Mouse (Mus musculus): Measurements from ENCODE around the gene Pick1. TPM values are rescaled to one million over a fixed set of nuclear protein-coding genes. Genes with fewer than 3 reads are reported as not detected.

Gene Pick1
- polyA plus RNA-seq, 1 experiment: 13.7 TPM

- no peak for DNase-seq (ENCODE audit: low read depth in 1 of 2, low spot score in 2 of 2)
- TF ChIP-seq CTCF (IDR thresholded peaks at IDR 0.05; ENCODE audit: extremely low read depth, insufficient read depth, insufficient read length, insufficient replicate concordance): no peak
- no peak for TF ChIP-seq POLR2A (IDR thresholded peaks at IDR 0.05; ENCODE audit: low read depth, low read length)
- Histone ChIP-seq H3K4me3 (ENCODE audit: extremely low read depth, insufficient read depth, insufficient read length) (no peak overlapping the region), H3K27ac (ENCODE audit: insufficient read depth, low read length) (no peak overlapping the region), H3K27me3 (ENCODE audit: control insufficient read depth, insufficient read depth, low read length) (peaks cover 17% of the 10 kb centered on the region), H3K36me3 (ENCODE audit: control insufficient read depth, insufficient read depth, low read length) (no peaks in the 10 kb centered on the region), H3K4me1 (ENCODE audit: control insufficient read depth, insufficient read depth, insufficient read length) (peaks cover 11% of the 10 kb centered on the region)
- 55% methylated on average over 17 of the region's 17 CpGs for WGBS
Observed at GRCm38 (mm10) chr15:79258521-79258920, 29.5 kb downstream of the Pick1 start.

DNA sequence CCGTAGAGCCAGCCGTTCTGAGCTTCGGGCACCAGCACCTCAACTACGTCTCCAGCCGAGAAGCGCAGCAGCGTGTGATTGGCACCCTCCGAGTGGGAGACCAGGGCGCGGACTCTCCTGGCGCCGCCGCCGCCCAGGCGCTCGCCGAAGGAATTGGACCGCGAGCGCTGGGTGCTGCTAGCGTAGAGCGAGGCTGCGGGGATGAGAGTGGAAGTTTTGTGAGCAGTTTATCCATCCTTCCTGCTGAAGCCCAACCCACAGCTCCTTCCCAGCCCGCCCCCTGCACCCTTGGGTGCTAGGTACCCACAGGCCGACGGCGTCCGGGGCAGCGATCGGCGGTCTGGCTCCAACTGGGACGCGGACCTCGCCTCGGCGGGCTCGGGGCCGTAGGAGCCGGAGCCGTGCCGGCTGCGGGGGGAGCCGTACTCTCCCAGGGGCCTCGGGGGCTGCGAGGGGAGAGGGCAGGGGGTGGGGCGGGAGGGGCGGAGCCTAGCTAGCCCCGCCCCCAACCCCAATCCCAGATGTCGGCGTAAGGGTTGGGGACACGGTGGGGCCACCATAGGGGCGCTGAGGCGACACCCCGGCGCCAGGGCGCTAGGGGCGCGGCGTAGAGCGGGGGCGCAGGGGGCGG, 32.2 kb downstream of the Pick1 start:
- H3K4me1 ChIP-seq (ENCODE audit: control insufficient read depth, insufficient read depth, insufficient read length): peaks cover 13% of the 10 kb centered on the region
- 2% methylated on average over 56 of the region's 62 CpGs for WGBS
- H3K36me3 ChIP-seq (ENCODE audit: control insufficient read depth, insufficient read depth, low read length): no peaks in the 10 kb centered on the region
- TF ChIP-seq POLR2A (IDR thresholded peaks at IDR 0.05; ENCODE audit: low read depth, low read length) (no peak), CTCF (IDR thresholded peaks at IDR 0.05; ENCODE audit: extremely low read depth, insufficient read depth, insufficient read length, insufficient replicate concordance) (no peak)
- H3K4me3 ChIP-seq (ENCODE audit: extremely low read depth, insufficient read depth, insufficient read length): peak overlapping the region; percentile 36; the same call in 1 of the 2 replicates
- no peak overlapping the region for H3K27ac ChIP-seq (ENCODE audit: insufficient read depth, low read length)
- H3K27me3 ChIP-seq (ENCODE audit: control insufficient read depth, insufficient read depth, low read length): peaks cover 15% of the 10 kb centered on the region
- no peak for DNase-seq (ENCODE audit: low read depth in 1 of 2, low spot score in 2 of 2)

GRCm38 (mm10) chr15:79261757-79262156, 32.8 kb downstream of the Pick1 start:
- Histone ChIP-seq H3K36me3 (ENCODE audit: control insufficient read depth, insufficient read depth, low read length) (no peaks in the 10 kb centered on the region), H3K4me3 (ENCODE audit: extremely low read depth, insufficient read depth, insufficient read length) (no peak overlapping the region), H3K27me3 (ENCODE audit: control insufficient read depth, insufficient read depth, low read length) (peaks cover 15% of the 10 kb centered on the region), H3K4me1 (ENCODE audit: control insufficient read depth, insufficient read depth, insufficient read length) (peaks cover 13% of the 10 kb centered on the region), H3K27ac (ENCODE audit: insufficient read depth, low read length) (no peak overlapping the region)
- DNase-seq (ENCODE audit: low read depth in 1 of 2, low spot score in 2 of 2): no peak
- WGBS: 3% methylated on average over 27 of the region's 28 CpGs
- TF ChIP-seq CTCF (IDR thresholded peaks at IDR 0.05; ENCODE audit: extremely low read depth, insufficient read depth, insufficient read length, insufficient replicate concordance) (no peak), POLR2A (IDR thresholded peaks at IDR 0.05; ENCODE audit: low read depth, low read length) (no peak)

DNA sequence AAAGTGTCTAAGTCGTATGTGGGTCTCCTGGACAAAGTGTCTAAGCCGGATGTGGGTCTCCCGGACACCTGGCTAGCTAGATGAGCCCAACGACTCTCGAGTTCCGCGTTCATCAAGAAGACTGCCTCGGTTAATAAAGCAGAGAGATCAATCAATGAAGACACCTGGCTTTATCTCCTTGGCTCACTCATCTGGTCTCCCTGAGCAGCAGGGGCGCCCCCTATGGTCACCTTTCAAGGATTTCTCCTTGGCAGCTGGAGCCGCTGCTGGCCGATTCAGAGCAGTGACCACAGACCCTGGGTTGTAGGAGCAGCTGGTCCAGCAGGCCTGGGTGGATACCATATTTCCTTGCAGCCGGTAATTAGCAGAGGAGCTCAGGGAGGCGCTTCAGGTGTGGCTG, 33.4 kb downstream of the Pick1 start:
- Histone ChIP-seq H3K4me1 (ENCODE audit: control insufficient read depth, insufficient read depth, insufficient read length) (peaks cover 13% of the 10 kb centered on the region), H3K36me3 (ENCODE audit: control insufficient read depth, insufficient read depth, low read length) (no peaks in the 10 kb centered on the region), H3K27ac (ENCODE audit: insufficient read depth, low read length) (no peak overlapping the region), H3K27me3 (ENCODE audit: control insufficient read depth, insufficient read depth, low read length) (peaks cover 15% of the 10 kb centered on the region), H3K4me3 (ENCODE audit: extremely low read depth, insufficient read depth, insufficient read length) (no peak overlapping the region)
- WGBS: 30% methylated on average over 13 of the region's 13 CpGs
- TF ChIP-seq POLR2A (IDR thresholded peaks at IDR 0.05; ENCODE audit: low read depth, low read length): no peak
- TF ChIP-seq CTCF (IDR thresholded peaks at IDR 0.05; ENCODE audit: extremely low read depth, insufficient read depth, insufficient read length, insufficient replicate concordance): no peak
- DNase-seq (ENCODE audit: low read depth in 1 of 2, low spot score in 2 of 2): no peak

DNA sequence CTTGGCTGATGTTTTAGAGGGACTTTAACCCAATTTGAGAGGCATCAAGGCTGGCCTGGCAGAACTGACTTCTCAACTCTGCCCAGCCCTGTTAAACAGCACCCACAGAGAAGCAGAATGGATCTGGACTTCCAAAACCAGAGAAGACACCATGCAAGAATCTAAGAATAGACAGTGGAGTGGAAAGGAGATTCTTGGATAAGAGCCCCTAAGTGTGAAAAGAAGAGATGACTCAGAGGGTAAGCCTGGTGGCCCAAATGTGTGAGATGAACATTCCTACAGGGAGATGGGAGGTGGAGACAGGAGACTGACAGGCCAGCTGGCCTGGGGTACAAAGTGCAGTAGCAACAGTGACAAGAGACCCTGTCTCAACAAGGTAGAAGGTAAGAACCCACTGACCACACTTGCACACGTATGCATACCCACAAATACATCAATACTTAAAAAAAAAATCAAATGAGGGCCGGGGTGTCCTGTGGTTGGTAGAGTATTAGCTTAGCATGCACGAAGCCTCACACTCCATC, 33.9 kb downstream of the Pick1 start:
- no peaks in the 10 kb centered on the region for H3K36me3 ChIP-seq (ENCODE audit: control insufficient read depth, insufficient read depth, low read length)
- TF ChIP-seq CTCF (IDR thresholded peaks at IDR 0.05; ENCODE audit: extremely low read depth, insufficient read depth, insufficient read length, insufficient replicate concordance) (no peak), POLR2A (IDR thresholded peaks at IDR 0.05; ENCODE audit: low read depth, low read length) (no peak)
- H3K27me3 ChIP-seq (ENCODE audit: control insufficient read depth, insufficient read depth, low read length): peaks cover 15% of the 10 kb centered on the region
- no peak overlapping the region for H3K27ac ChIP-seq (ENCODE audit: insufficient read depth, low read length)
- DNase-seq (ENCODE audit: low read depth in 1 of 2, low spot score in 2 of 2): no peak
- 86% methylated on average over 3 of the region's 3 CpGs for WGBS
- no peak overlapping the region for H3K4me3 ChIP-seq (ENCODE audit: extremely low read depth, insufficient read depth, insufficient read length)
- H3K4me1 ChIP-seq (ENCODE audit: control insufficient read depth, insufficient read depth, insufficient read length): peaks cover 13% of the 10 kb centered on the region

DNA sequence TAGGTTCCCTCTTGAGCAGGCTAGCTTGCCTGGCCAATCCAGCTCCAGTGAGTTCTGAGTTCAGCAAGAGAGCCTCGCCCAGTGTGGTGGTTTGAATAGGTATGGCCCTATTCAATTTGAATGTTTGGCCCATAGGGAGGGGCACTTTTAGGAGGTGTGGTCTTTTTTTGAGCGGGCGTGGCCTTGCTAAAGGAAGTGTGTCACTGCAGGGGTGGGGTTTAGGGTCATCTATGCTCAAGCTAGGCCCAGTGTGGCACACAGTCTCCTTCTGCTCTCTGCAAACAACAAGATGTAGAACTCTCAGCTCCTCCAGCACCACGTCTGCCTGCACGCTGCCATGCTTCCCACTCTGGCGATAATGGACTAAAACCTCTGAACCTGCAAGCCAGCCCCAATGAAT, 34.8 kb downstream of the Pick1 start:
- 89% methylated on average over 6 of the region's 6 CpGs for WGBS
- Histone ChIP-seq H3K4me3 (ENCODE audit: extremely low read depth, insufficient read depth, insufficient read length) (no peak overlapping the region), H3K27me3 (ENCODE audit: control insufficient read depth, insufficient read depth, low read length) (peaks cover 15% of the 10 kb centered on the region), H3K36me3 (ENCODE audit: control insufficient read depth, insufficient read depth, low read length) (no peaks in the 10 kb centered on the region), H3K4me1 (ENCODE audit: control insufficient read depth, insufficient read depth, insufficient read length) (peaks cover 13% of the 10 kb centered on the region), H3K27ac (ENCODE audit: insufficient read depth, low read length) (no peak overlapping the region)
- TF ChIP-seq POLR2A (IDR thresholded peaks at IDR 0.05; ENCODE audit: low read depth, low read length) (no peak), CTCF (IDR thresholded peaks at IDR 0.05; ENCODE audit: extremely low read depth, insufficient read depth, insufficient read length, insufficient replicate concordance) (no peak)
- no peak for DNase-seq (ENCODE audit: low read depth in 1 of 2, low spot score in 2 of 2)

DNA sequence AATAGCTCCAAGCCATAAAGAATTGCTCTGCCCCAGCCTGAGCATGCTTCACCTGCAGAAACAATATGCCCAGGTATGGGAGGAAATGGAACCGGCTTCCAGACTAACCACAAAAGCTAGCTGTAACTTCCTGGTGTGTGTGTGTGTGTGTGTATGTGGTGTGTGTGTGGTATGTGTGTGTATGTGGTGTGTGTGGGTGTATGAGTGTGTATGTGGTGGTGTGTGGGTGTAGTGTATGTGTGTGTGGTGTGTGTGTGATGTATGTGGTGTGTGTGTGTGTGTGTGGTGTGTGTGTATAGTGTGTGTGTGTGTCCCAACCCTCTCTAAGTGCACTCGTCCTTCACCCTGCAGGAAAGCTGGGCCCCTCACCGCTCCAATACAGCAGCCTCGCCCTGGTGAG, 36.4 kb downstream of the Pick1 start:
- Histone ChIP-seq H3K27me3 (ENCODE audit: control insufficient read depth, insufficient read depth, low read length) (peaks cover 15% of the 10 kb centered on the region), H3K36me3 (ENCODE audit: control insufficient read depth, insufficient read depth, low read length) (no peaks in the 10 kb centered on the region), H3K4me3 (ENCODE audit: extremely low read depth, insufficient read depth, insufficient read length) (no peak overlapping the region), H3K4me1 (ENCODE audit: control insufficient read depth, insufficient read depth, insufficient read length) (peaks cover 13% of the 10 kb centered on the region), H3K27ac (ENCODE audit: insufficient read depth, low read length) (no peak overlapping the region)
- no peak for DNase-seq (ENCODE audit: low read depth in 1 of 2, low spot score in 2 of 2)
- no peak for TF ChIP-seq POLR2A (IDR thresholded peaks at IDR 0.05; ENCODE audit: low read depth, low read length)
- no peak for TF ChIP-seq CTCF (IDR thresholded peaks at IDR 0.05; ENCODE audit: extremely low read depth, insufficient read depth, insufficient read length, insufficient replicate concordance)
- 22% methylated on average over 4 of the region's 4 CpGs for WGBS

Data from spleen, adult 2 months (tissue).